Mouse (Mus musculus) adrenal gland, postnatal 10 days (tissue): Measurements from ENCODE around the gene Zpbp. TPM values are rescaled to one million over a fixed set of nuclear protein-coding genes. Genes with fewer than 3 reads are reported as not detected.
A peak's percentile ranks its signal among the peaks of the same experiment; 100 is the strongest.

ENCODE experiments used
- DNase-seq: peaks from one replicate; pipeline ENCODE4 v3.0.0; 2021; ENCODE audit warnings: mixed read lengths
- long read RNA-seq, 2 experiments: library from polyadenylated mRNA; stranded (forward); transcript quantifications; one replicate each; pipeline ENCODE4 v2.0.0; 2021
- total RNA-seq, 2 experiments: library from RNA; stranded (reverse); gene quantifications; 2 replicates each; pipeline ENCODE4 v1.2.3; 2021

Zpbp gene
- under 1 TPM; 0.57 to 0.73 TPM for total RNA-seq
- long read RNA-seq, experiment 1, full-length matches to known transcripts = 2 of 4 reads
- long read RNA-seq, experiment 1, partial matches to known transcripts = 0 of 4 reads
- long read RNA-seq, experiment 1, other reads (novel, unspliced or antisense) = 2 of 4 reads
- long read RNA-seq, experiment 2, partial matches to known transcripts = 0 of 3 reads
- long read RNA-seq, experiment 2, other reads (novel, unspliced or antisense) = 3 of 3 reads

- DNase-seq = peak; percentile 92
These were observed at the start of gene Zpbp, which contains the start of gene Spata48 for GRCm38 (mm10) chr11:11461635-11462560. Zpbp (minus strand) TSS chr11:11462408. Spata48 (plus strand) TSS chr11:11462094.

GRCm38 (mm10) chr11:11509413-11509812 is 47.2 kb upstream of the Zpbp start:
- DNase-seq = no peak

- no peak for DNase-seq
These were observed 44.0 kb upstream of the Zpbp start for GRCm38 (mm10) chr11:11506187-11506586.

- DNase-seq = peak; percentile 29
These were observed 37.7 kb upstream of the Zpbp start for GRCm38 (mm10) chr11:11499944-11500343.

- DNase-seq = no peak
These were observed 33.5 kb upstream of the Zpbp start for GRCm38 (mm10) chr11:11495697-11496096.

GRCm38 (mm10) chr11:11492044-11492443 is 29.8 kb upstream of the Zpbp start:
- DNase-seq = no peak

GRCm38 (mm10) chr11:11484378-11484777 is 22.2 kb upstream of the Zpbp start:
- DNase-seq = no peak

- no peak for DNase-seq
These were observed 6.7 kb upstream of the Zpbp start for GRCm38 (mm10) chr11:11468924-11469323.

GRCm38 (mm10) chr11:11462561-11462890 is 318 bp upstream of the Zpbp start:
- DNase-seq = no peak

- DNase-seq = no peak
These were observed 7.2 kb downstream of the Zpbp start for GRCm38 (mm10) chr11:11455037-11455436.

- DNase-seq = no peak
These were observed 44.9 kb downstream of the Zpbp start for GRCm38 (mm10) chr11:11417356-11417755.

- no peak for DNase-seq
These were observed 48.0 kb downstream of the Zpbp start for GRCm38 (mm10) chr11:11414188-11414587.

- DNase-seq = no peak
These were observed 67.5 kb downstream of the Zpbp start for GRCm38 (mm10) chr11:11394686-11395085.

- DNase-seq = no peak
These were observed 69.0 kb downstream of the Zpbp start for GRCm38 (mm10) chr11:11393164-11393563.

- DNase-seq = no peak
These were observed 90.9 kb downstream of the Zpbp start for GRCm38 (mm10) chr11:11371305-11371704.

GRCm38 (mm10) chr11:11283512-11283911 is 178.7 kb downstream of the Zpbp start:
- no peak for DNase-seq

GRCm38 (mm10) chr11:11280128-11280527 is 182.1 kb downstream of the Zpbp start:
- no peak for DNase-seq

GRCm38 (mm10) chr11:11257348-11257747 is 204.9 kb downstream of the Zpbp start:
- DNase-seq = peak; percentile 10

GRCm38 (mm10) chr11:11242694-11243377 is 219.4 kb downstream of the Zpbp start:
- DNase-seq = no peak

GRCm38 (mm10) chr11:11239346-11239745 is 222.9 kb downstream of the Zpbp start:
- peak; percentile 13 for DNase-seq
